Mouse (Mus musculus): ENCODE measurements around the gene Ptgs1.

GRCm38 (mm10) chr2:36214023-36214422 is 16.2 kb upstream of the Ptgs1 start:
- TF ChIP-seq CTCF (IDR thresholded peaks at IDR 0.05; ENCODE audit: extremely low read depth, insufficient read depth, insufficient read length, insufficient replicate concordance) (peak; percentile 82; the same call in 1 of the 2 replicates), POLR2A (IDR thresholded peaks at IDR 0.05; ENCODE audit: low read depth, low read length) (no peak)
